Mouse (Mus musculus) forebrain, embryonic 12.5 days (tissue): ENCODE measurements around the gene Tubb5. TPM values are rescaled to one million over a fixed set of nuclear protein-coding genes. Genes with fewer than 3 reads are reported as not detected.

Experiments used
- microRNA-seq: library from miRNA; unstranded; fragments of <30 nt; microRNA quantifications from one replicate; pipeline ENCODE4, GENCODE M21; 2017
- polyA plus RNA-seq: library from polyadenylated mRNA; unstranded; fragments of >200 nt; fragmentation: Nextera tagmentation; extraction: Ambion mirVana; gene quantifications from 2 replicates; pipeline ENCODE4 v1.2.1, GENCODE M21; 2016

Gene Tubb5
- polyA plus RNA-seq, 1 experiment from 2014 or later, result 1,541 TPM

Small RNAs within 50 kb of the gene (microRNA-seq; reads per million reads assigned to microRNA genes)
- gene Gm28033, result 0.97 reads per million

Other genes with a start within 250 kb of the Tubb5 start
- gene Sfta2, start 236.8 kb downstream of the Tubb5 start, polyA plus RNA-seq, result not detected in 2 replicates
- gene Gm9573, start 211.7 kb downstream of the Tubb5 start, polyA plus RNA-seq, result not detected in 2 replicates
- 0.09 TPM in 1 of 2 replicates, not detected in the other for gene Mucl3, start 194.6 kb downstream of the Tubb5 start, polyA plus RNA-seq
- 16.8 and 22.3 TPM in 2 replicates for gene Vars2, start 170.7 kb downstream of the Tubb5 start, polyA plus RNA-seq
- gene Gtf2h4, start 164.6 kb downstream of the Tubb5 start, polyA plus RNA-seq, result 39.0 and 40.7 TPM in 2 replicates
- gene Ddr1, start 133.7 kb downstream of the Tubb5 start, polyA plus RNA-seq, result 176 and 185 TPM in 2 replicates
- 4.9 and 5.3 TPM in 2 replicates for gene Ier3, start 16.6 kb downstream of the Tubb5 start, polyA plus RNA-seq
- 53.7 and 56.0 TPM in 2 replicates for gene Flot1, start 15.1 kb downstream of the Tubb5 start, polyA plus RNA-seq
- gene Mdc1, start 3.2 kb upstream of the Tubb5 start, polyA plus RNA-seq, result 22.3 and 26.1 TPM in 2 replicates
- 56.2 and 60.5 TPM in 2 replicates for gene Nrm, start 23.0 kb upstream of the Tubb5 start, polyA plus RNA-seq
- 23.7 and 24.3 TPM in 2 replicates for gene Ppp1r18, start 27.3 kb upstream of the Tubb5 start, polyA plus RNA-seq
- gene Dhx16, start 41.5 kb upstream of the Tubb5 start, polyA plus RNA-seq, result 48.0 and 54.8 TPM in 2 replicates
- gene 2310061I04Rik, start 59.1 kb upstream of the Tubb5 start, polyA plus RNA-seq, result 26.7 and 29.4 TPM in 2 replicates
- 277 and 280 TPM in 2 replicates for gene Atat1, start 71.8 kb upstream of the Tubb5 start, polyA plus RNA-seq
- 56.2 and 56.6 TPM in 2 replicates for gene Mrps18b, start 78.1 kb upstream of the Tubb5 start, polyA plus RNA-seq
- gene Ppp1r10, start 78.1 kb upstream of the Tubb5 start, polyA plus RNA-seq, result 65.4 and 70.4 TPM in 2 replicates
- 117 and 118 TPM in 2 replicates for gene Abcf1, start 131.5 kb upstream of the Tubb5 start, polyA plus RNA-seq
- gene Gnl1, start 141.5 kb upstream of the Tubb5 start, polyA plus RNA-seq, result 57.9 and 58.4 TPM in 2 replicates
- 52.1 and 56.8 TPM in 2 replicates for gene Prr3, start 141.9 kb upstream of the Tubb5 start, polyA plus RNA-seq
- gene H2-T24, start 182.3 kb upstream of the Tubb5 start, polyA plus RNA-seq, result 4.6 and 5.3 TPM in 2 replicates
- gene H2-T23, start 194.5 kb upstream of the Tubb5 start, polyA plus RNA-seq, result 4.8 and 5.5 TPM in 2 replicates
- 5.2 and 5.4 TPM in 2 replicates for gene H2-T22, start 204.4 kb upstream of the Tubb5 start, polyA plus RNA-seq
- not detected in 2 replicates for gene Gm6034, start 204.7 kb upstream of the Tubb5 start, polyA plus RNA-seq
- gene Gm11127, start 220.1 kb upstream of the Tubb5 start, polyA plus RNA-seq, result not detected in 2 replicates